In the genomic region with DNA sequence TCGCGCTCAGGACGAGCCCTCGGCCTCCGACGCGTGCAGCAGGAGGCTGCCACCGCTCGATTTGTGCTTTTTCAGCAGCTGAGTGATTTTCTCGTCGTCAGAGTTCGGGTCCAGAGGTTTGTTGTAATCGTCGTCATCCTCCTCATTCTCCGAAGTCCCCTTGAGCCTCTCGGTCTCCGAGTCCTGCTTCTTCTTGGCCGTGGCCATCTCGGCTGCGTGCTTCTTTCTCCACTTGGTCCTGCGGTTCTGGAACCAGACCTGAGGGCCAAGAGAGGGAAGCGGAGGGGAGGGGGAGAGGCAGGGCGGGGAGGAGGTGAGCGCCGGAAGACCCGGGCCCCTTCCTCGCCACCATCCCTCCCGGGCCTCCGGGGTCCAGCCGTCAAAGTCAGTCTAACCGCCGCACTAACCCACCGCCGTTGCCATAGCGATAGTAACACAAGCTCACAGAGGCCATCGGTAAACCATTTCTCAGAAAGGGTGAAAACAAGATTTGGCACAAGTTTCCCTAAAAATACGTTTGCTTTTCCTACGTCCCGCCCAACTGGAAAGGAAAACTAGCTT, we compare ENCODE assay signal across 9 mouse cellular contexts. TPM values are rescaled to one million over a fixed set of nuclear protein-coding genes. Genes with fewer than 3 reads are reported as not detected.
DNase-seq lines count a peak whose midpoint lies in the region; ATAC-seq and TF ChIP-seq lines count a peak whose summit lies in the region.
"Had no signal": no experiment of that assay in that cellular context is flagged by ENCODE, and none has a peak within 500 bp of the region (broad histone marks: within the 10 kb centered on the region; RNA-seq: fewer than 3 reads in every experiment).

No protein-coding gene starts in this region.

- H3K27ac ChIP-seq in forebrain, embryonic 10.5 days: no peak overlapping the region
- H3K27ac ChIP-seq in forebrain, embryonic 16.5 days (ENCODE audit: low read length): no peak overlapping the region
- no peak overlapping the region for H3K27ac ChIP-seq in testis, adult 2 months (ENCODE audit: control insufficient read depth, insufficient read depth, low read depth, low read length)
- no peak overlapping the region for H3K27ac ChIP-seq in limb, embryonic 14.5 days (replicated peaks; ENCODE audit: low read depth, low read length)

- H3K4me2 ChIP-seq in forebrain, embryonic 16.5 days (ENCODE audit: low read length): no peak overlapping the region
- peak overlapping the region; percentile 17; the same call in 1 of the 2 replicates for H3K4me2 ChIP-seq in limb, embryonic 14.5 days (replicated peaks; ENCODE audit: low read depth, low read length, severe bottlenecking)

- H3K4me1 ChIP-seq in forebrain, embryonic 10.5 days: peaks cover 33% of the 10 kb centered on the region
- peaks cover 13% of the 10 kb centered on the region for H3K4me1 ChIP-seq in forebrain, embryonic 16.5 days (replicated peaks; ENCODE audit: control insufficient read depth, insufficient read depth, low read length)
- peaks cover 27% of the 10 kb centered on the region for H3K4me1 ChIP-seq in testis, adult 2 months (ENCODE audit: control insufficient read depth, insufficient read depth, low read length)
- peaks cover 8% of the 10 kb centered on the region; the same call in 1 of the 2 replicates for H3K4me1 ChIP-seq in limb, embryonic 14.5 days (ENCODE audit: control insufficient read depth, insufficient read depth, low read length)

- H3K9me3 ChIP-seq in forebrain, embryonic 10.5 days: no peaks in the 10 kb centered on the region
- no peaks in the 10 kb centered on the region for H3K9me3 ChIP-seq in forebrain, embryonic 16.5 days (ENCODE audit: control insufficient read depth, low read length)
- H3K9me3 ChIP-seq in limb, embryonic 14.5 days (ENCODE audit: control insufficient read depth, low read length): no peaks in the 10 kb centered on the region

- no peak for TF ChIP-seq POLR2A in testis, adult 2 months (IDR thresholded peaks at IDR 0.05; ENCODE audit: control insufficient read depth, low read depth, low read length)
- no peak for TF ChIP-seq POLR2A in limb, embryonic 14.5 days (IDR thresholded peaks at IDR 0.05; ENCODE audit: borderline replicate concordance, extremely low read depth, insufficient read depth, insufficient read length)

- peaks cover 100% of the 10 kb centered on the region for H3K27me3 ChIP-seq in forebrain, embryonic 10.5 days (ENCODE audit: poor library complexity, severe bottlenecking)
- peaks cover 65% of the 10 kb centered on the region for H3K27me3 ChIP-seq in forebrain, embryonic 16.5 days (replicated peaks; ENCODE audit: control insufficient read depth, insufficient read depth, low read length)
- peaks cover 31% of the 10 kb centered on the region for H3K27me3 ChIP-seq in testis, adult 2 months (ENCODE audit: control insufficient read depth, insufficient read depth, low read length)
- peaks cover 94% of the 10 kb centered on the region for H3K27me3 ChIP-seq in limb, embryonic 14.5 days (ENCODE audit: control insufficient read depth, insufficient read depth, low read length)

- peak; percentile 77 for DNase-seq in forebrain, embryonic 10.5 days (ENCODE audit: extremely low spot score, low spot score)
- DNase-seq in testis, postnatal 14 days (ENCODE audit: low spot score): no peak
- no peak for DNase-seq in limb, embryonic 14.5 days (ENCODE audit: low spot score)
- no peak for DNase-seq in adrenal gland, postnatal 4 days (ENCODE audit: low spot score in 2 of 2)
- DNase-seq in thymus, postnatal 25 days: no peak
- DNase-seq in gastrocnemius, adult 8-10 months (ENCODE audit: low spot score in 2 of 2): no peak
- DNase-seq: adrenal gland, adult 8-10 months had no signal

- H3K36me3 ChIP-seq in forebrain, embryonic 10.5 days (replicated peaks): no peaks in the 10 kb centered on the region
- no peaks in the 10 kb centered on the region for H3K36me3 ChIP-seq in forebrain, embryonic 16.5 days (ENCODE audit: control insufficient read depth, insufficient read depth)
- H3K36me3 ChIP-seq in testis, adult 2 months (ENCODE audit: control insufficient read depth, insufficient read depth, low read length): no peaks in the 10 kb centered on the region
- H3K36me3 ChIP-seq in limb, embryonic 14.5 days (ENCODE audit: control insufficient read depth, insufficient read depth, low read length): no peaks in the 10 kb centered on the region

- peak overlapping the region; percentile 42 for H3K4me3 ChIP-seq in forebrain, embryonic 10.5 days
- no peak overlapping the region for H3K4me3 ChIP-seq in forebrain, embryonic 16.5 days (replicated peaks; ENCODE audit: low read length)
- peak overlapping the region; percentile 47 for H3K4me3 ChIP-seq in testis, adult 2 months (ENCODE audit: control insufficient read depth, low read depth, low read length)
- H3K4me3 ChIP-seq in limb, embryonic 14.5 days (replicated peaks; ENCODE audit: low read length): peak overlapping the region; percentile 24

- no peak for TF ChIP-seq CTCF in testis, adult 2 months (IDR thresholded peaks at IDR 0.05; ENCODE audit: control insufficient read depth, insufficient read depth, insufficient replicate concordance, low read depth, low read length)

- under 1% methylated on average over 39 of the region's 39 CpGs for WGBS in forebrain, embryonic 10.5 days
- WGBS in forebrain, embryonic 16.5 days: 1% methylated on average over 39 of the region's 39 CpGs
- under 1% methylated on average over 39 of the region's 39 CpGs for WGBS in limb, embryonic 14.5 days

- no peak for ATAC-seq in forebrain, embryonic 16.5 days
- no peak for ATAC-seq in limb, embryonic 14.5 days (ENCODE audit: low FRiP score, low read depth)

- H3K9ac ChIP-seq in forebrain, embryonic 16.5 days (replicated peaks; ENCODE audit: low read depth, low read length): no peak overlapping the region
- no peak overlapping the region for H3K9ac ChIP-seq in limb, embryonic 14.5 days (ENCODE audit: low read depth, low read length, severe bottlenecking)

RNA-seq across cellular contexts. Expression of a gene that starts 5.3 kb away (rescaled TPM):
- 1.0 and 1.1 TPM in 2 replicates for polyA plus RNA-seq in forebrain, embryonic 10.5 days (2016; fragmentation: Nextera tagmentation; extraction: Ambion mirVana)
- 0.06 TPM in 1 of 2 replicates, not detected in the other for polyA plus RNA-seq in forebrain, embryonic 16.5 days (2015; fragmentation: Nextera tagmentation; extraction: Ambion mirVana)
- polyA plus RNA-seq in testis, adult 2 months (2012; rRNA removed): 0.38 and 0.59 TPM in 2 replicates
- polyA plus RNA-seq in limb, embryonic 14.5 days (2012; rRNA removed): 0.25 and 0.31 TPM in 2 replicates
- 0.10 TPM in 2 replicates for polyA plus RNA-seq in limb, embryonic 14.5 days (2014; fragmentation: Nextera tagmentation; extraction: Ambion mirVana)
- 1 to 10 TPM in 1 of 2 experiments, not detected in 1; 1.8 TPM for total RNA-seq in adrenal gland, postnatal 4 days (2021)
- total RNA-seq in gastrocnemius, adult 8-10 months (2022): not detected
